ENCODE assay signal across 8 mouse cellular contexts in genomic region chr8:104641426-104642323, GRCm38 (mm10). TPM values are rescaled to one million over a fixed set of nuclear protein-coding genes. Genes with fewer than 3 reads are reported as not detected.
DNase-seq lines count a peak whose midpoint lies in the region; ATAC-seq lines count a peak whose summit lies in the region.

Gene Ciao2b (minus strand): TSS chr8:104641965.

- H3K27me3 ChIP-seq in forebrain, embryonic 11.5 days (ENCODE audit: control insufficient read depth, insufficient read depth, low read length), result no peaks in the 10 kb centered on the region
- H3K27me3 ChIP-seq in heart, embryonic 16.5 days (ENCODE audit: control insufficient read depth, insufficient read depth, low read length), result no peaks in the 10 kb centered on the region
- H3K27me3 ChIP-seq in liver, embryonic 15.5 days, result no peaks in the 10 kb centered on the region
- H3K27me3 ChIP-seq in neural tube, embryonic 12.5 days (replicated peaks), result no peaks in the 10 kb centered on the region

- H3K36me3 ChIP-seq in forebrain, embryonic 11.5 days (ENCODE audit: control insufficient read depth, insufficient read depth, low read length), result no peaks in the 10 kb centered on the region; the same call in 1 of the 2 replicates
- peaks cover 19% of the 10 kb centered on the region for H3K36me3 ChIP-seq in heart, embryonic 16.5 days (ENCODE audit: control insufficient read depth, insufficient read depth)
- peaks cover 20% of the 10 kb centered on the region; the same call in 1 of the 2 replicates for H3K36me3 ChIP-seq in liver, embryonic 15.5 days (replicated peaks)
- H3K36me3 ChIP-seq in neural tube, embryonic 12.5 days, result peaks cover 16% of the 10 kb centered on the region

- peak within 1 kb of the TSS; percentile 80 for H3K9ac ChIP-seq in forebrain, embryonic 11.5 days (ENCODE audit: low read length)
- peak within 1 kb of the TSS; percentile 84 for H3K9ac ChIP-seq in heart, embryonic 16.5 days (ENCODE audit: low read length)
- peak within 1 kb of the TSS; percentile 71 for H3K9ac ChIP-seq in liver, embryonic 15.5 days
- peak within 1 kb of the TSS; percentile 75 for H3K9ac ChIP-seq in neural tube, embryonic 12.5 days

- ATAC-seq in forebrain, embryonic 11.5 days (replicated peaks; ENCODE audit: low FRiP score), result peak; percentile 95
- peak; percentile 94 for ATAC-seq in heart, embryonic 16.5 days (replicated peaks; ENCODE audit: extremely low read depth, insufficient read depth, low FRiP score)
- ATAC-seq in liver, embryonic 15.5 days (ENCODE audit: insufficient read depth), result peak; percentile 93
- peak; percentile 98 for ATAC-seq in neural tube, embryonic 12.5 days (ENCODE audit: low FRiP score, low read depth)

- H3K4me3 ChIP-seq in forebrain, embryonic 11.5 days (ENCODE audit: low read depth, low read length), result peak within 1 kb of the TSS; percentile 87
- peak within 1 kb of the TSS; percentile 81 for H3K4me3 ChIP-seq in heart, embryonic 16.5 days (ENCODE audit: low read length)
- H3K4me3 ChIP-seq in liver, embryonic 15.5 days (replicated peaks), result peak within 1 kb of the TSS; percentile 73
- H3K4me3 ChIP-seq in neural tube, embryonic 12.5 days, result peak within 1 kb of the TSS; percentile 79

- 0 out of 2 replicates have a peak within 1 kb of the TSS, but pooled peaks have one; percentile 15 for H3K27ac ChIP-seq in forebrain, embryonic 11.5 days (ENCODE audit: low read depth, low read length)
- peak within 1 kb of the TSS; percentile 80 for H3K27ac ChIP-seq in heart, embryonic 16.5 days (ENCODE audit: low read length)
- H3K27ac ChIP-seq in liver, embryonic 15.5 days (replicated peaks), result peak within 1 kb of the TSS; percentile 74
- peak within 1 kb of the TSS; percentile 27; the same call in 1 of the 2 replicates for H3K27ac ChIP-seq in neural tube, embryonic 12.5 days

- peak; percentile 66 to 70 for DNase-seq in CD8-positive naive resting alpha-beta T cell, adult 2 months (ENCODE audit: low read depth in 2 of 2, low spot score in 2 of 2)
- DNase-seq in c-Kit-positive CD71-negative TER-119-negative erythroid progenitor cells, embryonic 14.5 days (ENCODE audit: low read depth), result peak; percentile 73
- DNase-seq in forebrain, embryonic 11.5 days (ENCODE audit: low spot score), result peak; percentile 90
- DNase-seq in kidney, postnatal 36 days, result peak; percentile 92 to 94
- peak; percentile 91 for DNase-seq in telencephalon, adult 2 months (ENCODE audit: low read depth, low spot score)

- H3K9me3 ChIP-seq in forebrain, embryonic 11.5 days (ENCODE audit: control insufficient read depth, low read length), result no peaks in the 10 kb centered on the region
- no peaks in the 10 kb centered on the region for H3K9me3 ChIP-seq in heart, embryonic 16.5 days (replicated peaks; ENCODE audit: control insufficient read depth, low read length)
- H3K9me3 ChIP-seq in liver, embryonic 15.5 days (replicated peaks), result no peaks in the 10 kb centered on the region
- H3K9me3 ChIP-seq in neural tube, embryonic 12.5 days, result no peaks in the 10 kb centered on the region

- H3K4me2 ChIP-seq in forebrain, embryonic 11.5 days (ENCODE audit: low read depth, low read length, severe bottlenecking), result peak within 1 kb of the TSS; percentile 64
- H3K4me2 ChIP-seq in heart, embryonic 16.5 days (ENCODE audit: low read depth, low read length), result peak within 1 kb of the TSS; percentile 94
- peak within 1 kb of the TSS; percentile 87 for H3K4me2 ChIP-seq in liver, embryonic 15.5 days
- peak within 1 kb of the TSS; percentile 91 for H3K4me2 ChIP-seq in neural tube, embryonic 12.5 days (replicated peaks)

- peaks cover 12% of the 10 kb centered on the region; the same call in 1 of the 2 replicates for H3K4me1 ChIP-seq in forebrain, embryonic 11.5 days (replicated peaks; ENCODE audit: control insufficient read depth, insufficient read depth, low read length)
- peaks cover 15% of the 10 kb centered on the region for H3K4me1 ChIP-seq in heart, embryonic 16.5 days (ENCODE audit: control insufficient read depth, insufficient read depth, low read length)
- H3K4me1 ChIP-seq in liver, embryonic 15.5 days (replicated peaks), result peaks cover 25% of the 10 kb centered on the region
- H3K4me1 ChIP-seq in neural tube, embryonic 12.5 days, result peaks cover 19% of the 10 kb centered on the region

- under 1% methylated on average over 66 of the region's 66 CpGs for WGBS in forebrain, embryonic 11.5 days
- under 1% methylated on average over 66 of the region's 66 CpGs for WGBS in heart, embryonic 16.5 days
- WGBS in liver, embryonic 15.5 days (ENCODE audit: insufficient replicate concordance), result under 1% methylated on average over 66 of the region's 66 CpGs
- under 1% methylated on average over 66 of the region's 66 CpGs for WGBS in neural tube, embryonic 12.5 days

RNA-seq across cellular contexts. Expression of gene Ciao2b, which starts in this region (rescaled TPM):
- polyA plus RNA-seq in forebrain, embryonic 11.5 days (2014; fragmentation: Nextera tagmentation; extraction: Ambion mirVana), result 89.2 and 90.0 TPM in 2 replicates
- polyA plus RNA-seq in heart, embryonic 16.5 days (2015; fragmentation: Nextera tagmentation; extraction: Ambion mirVana), result 171 and 196 TPM in 2 replicates
- polyA plus RNA-seq in liver, embryonic 15.5 days (2015; fragmentation: Nextera tagmentation; extraction: Ambion mirVana), result 37.5 and 44.3 TPM in 2 replicates
- 118 and 122 TPM in 2 replicates for polyA plus RNA-seq in neural tube, embryonic 12.5 days (2016; fragmentation: Nextera tagmentation; extraction: Ambion mirVana)

Comparison
In these comparisons a context has a peak if more than half of its experiments do, and no peak if none do; other contexts are left out.
1. Peak in every context shown above with its lines: DNase-seq, ATAC-seq, H3K4me3 ChIP-seq and H3K27ac ChIP-seq.
2. H3K27ac ChIP-seq: peak in every context shown above with its lines; median percentile 80 in heart, embryonic 16.5 days; 74 in liver, embryonic 15.5 days; 27 in neural tube, embryonic 12.5 days; 15 in forebrain, embryonic 11.5 days.